Mouse (Mus musculus) spleen, adult 2 months (tissue): ENCODE measurements at regions not wholly inside any gene's neighbourhood (a gene's known extent, or its start where the extent isn't known, plus 50 kb on each side); places are given as distances from the start of the nearest gene placed in this dataset.

Experiments
- CTCF ChIP-seq: fragments of 200-500 bp; IDR thresholded peaks from 2 replicates; pipeline ENCODE4 v1.5.1; 2011; ENCODE audit warnings: mild to moderate bottlenecking, inconsistent platforms; ENCODE audit not compliant: insufficient read depth, insufficient read length, insufficient replicate concordance; ENCODE audit errors: extremely low read depth
- POLR2A ChIP-seq: fragments of 200-500 bp; IDR thresholded peaks from 2 replicates; pipeline ENCODE4 v1.6.1; 2011; ENCODE audit warnings: low read depth, low read length, inconsistent platforms

DNA sequence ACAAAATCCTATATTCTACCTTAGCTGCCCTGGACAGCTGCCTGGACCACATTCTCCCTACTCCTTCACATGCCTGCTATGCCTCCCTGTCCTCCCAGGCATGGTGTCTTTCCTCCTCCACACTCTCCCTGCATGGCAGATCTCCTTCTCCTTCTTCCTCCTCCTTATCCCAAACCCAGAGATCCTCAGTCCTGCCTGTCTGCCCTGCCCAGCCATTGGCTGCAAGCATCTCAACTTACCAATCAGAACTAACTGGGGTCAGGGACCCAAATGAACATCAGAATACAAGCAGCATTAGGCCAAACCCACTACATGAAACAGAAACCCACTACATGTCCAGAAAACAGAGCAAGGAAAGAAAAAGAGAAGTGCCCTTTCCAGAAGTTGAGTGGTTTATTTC is 81.3 kb upstream of the Lrfn2 start:
- TF ChIP-seq CTCF, result no peak
- TF ChIP-seq POLR2A, result no peak
